Mouse (Mus musculus) myocyte (in vitro differentiated cells): ENCODE results near the gene Atg4b. TPM values are rescaled to one million over a fixed set of nuclear protein-coding genes. Genes with fewer than 3 reads are reported as not detected.

Source experiments
- H3K27me3 ChIP-seq: one replicate; pipeline ENCODE4 v1.6.1; 2011; ENCODE audit not compliant: control insufficient read depth, insufficient read depth, insufficient read length
- H3K36me3 ChIP-seq: one replicate; pipeline ENCODE4 v1.6.1; 2011; ENCODE audit not compliant: control insufficient read depth, insufficient read depth
- H3K4me2 ChIP-seq: one replicate; pipeline ENCODE4 v1.6.1; 2011; ENCODE audit warnings: low read depth, control low read depth
- H3K4me3 ChIP-seq: one replicate; pipeline ENCODE4 v1.5.1; 2011; ENCODE audit warnings: mild to moderate bottlenecking, control low read depth, moderate library complexity
- H3K79me2 ChIP-seq: one replicate; pipeline ENCODE4 v1.6.1; 2011; ENCODE audit not compliant: control insufficient read depth, insufficient read depth
- H3ac ChIP-seq: one replicate; pipeline ENCODE4 v1.6.1; 2011; ENCODE audit not compliant: control insufficient read depth, insufficient read length
- CEBPB ChIP-seq: IDR thresholded peaks from 2 replicates; pipeline ENCODE4 v1.6.1; 2011; ENCODE audit warnings: mild to moderate bottlenecking, moderate library complexity; ENCODE audit not compliant: poor library complexity, insufficient read depth, severe bottlenecking
- E2F4 ChIP-seq: IDR thresholded peaks from one replicate; pipeline ENCODE4 v1.6.1; 2011; ENCODE audit warnings: mild to moderate bottlenecking, control low read depth, moderate library complexity; ENCODE audit not compliant: insufficient read depth
- MAX ChIP-seq: IDR thresholded peaks from one replicate; pipeline ENCODE4 v1.6.1; 2011; ENCODE audit warnings: low read depth, mild to moderate bottlenecking, control low read depth
- MYOD1 ChIP-seq, 3 experiments: IDR thresholded peaks; one replicate each; pipeline ENCODE4 v1.6.1; 2011; ENCODE audit warnings: control low read depth in 2 of 3, low read depth in 2 of 3, mild to moderate bottlenecking in 2 of 3, moderate library complexity in 1 of 3; ENCODE audit not compliant: insufficient read length in 2 of 3, control insufficient read depth in 1 of 3
- MYOG ChIP-seq, 3 experiments: IDR thresholded peaks; one replicate each; pipeline ENCODE4 v1.6.1; 2011; ENCODE audit warnings: control low read depth in 2 of 3, low read depth in 2 of 3, mild to moderate bottlenecking in 2 of 3; ENCODE audit not compliant: insufficient read length in 2 of 3, control insufficient read depth in 1 of 3, insufficient read depth in 1 of 3
- POLR2A ChIP-seq: IDR thresholded peaks from one replicate; pipeline ENCODE4 v1.6.1; 2011; ENCODE audit warnings: low read depth, mild to moderate bottlenecking, control low read depth, moderate library complexity; ENCODE audit not compliant: insufficient read length
- POLR2AphosphoS2 ChIP-seq: IDR thresholded peaks from one replicate; pipeline ENCODE4 v1.6.1; 2011; ENCODE audit warnings: low read depth, control low read depth; ENCODE audit not compliant: insufficient read length
- REST ChIP-seq: IDR thresholded peaks from one replicate; pipeline ENCODE4 v1.6.1; 2011; ENCODE audit warnings: mild to moderate bottlenecking, control low read depth, moderate library complexity; ENCODE audit not compliant: insufficient read depth, insufficient read length
- SRF ChIP-seq: IDR thresholded peaks from one replicate; pipeline ENCODE4 v1.6.1; 2011; ENCODE audit warnings: low read depth; ENCODE audit not compliant: control insufficient read depth, insufficient read length
- TCF12 ChIP-seq: IDR thresholded peaks from one replicate; pipeline ENCODE4 v1.6.1; 2011; ENCODE audit warnings: mild to moderate bottlenecking, control low read depth; ENCODE audit not compliant: poor library complexity, insufficient read depth, severe bottlenecking
- TCF3 ChIP-seq: IDR thresholded peaks from one replicate; pipeline ENCODE4 v1.6.1; 2011; ENCODE audit warnings: low read depth, control low read depth; ENCODE audit not compliant: insufficient read length
- USF1 ChIP-seq: IDR thresholded peaks from one replicate; pipeline ENCODE4 v1.6.1; 2011; ENCODE audit warnings: low read depth, mild to moderate bottlenecking, control low read depth, moderate library complexity
- polyA plus RNA-seq: library from polyadenylated mRNA; unstranded; fragments of >200 nt; fragmentation: generic; extraction: Trizol; gene quantifications from one replicate; pipeline ENCODE4 v1.2.1, GENCODE M21; 2012; ENCODE audit warnings: missing spikeins

Gene Atg4b
- polyA plus RNA-seq, 1 experiment, result 49.9 TPM

- Histone ChIP-seq H3ac (peak within 1 kb of the TSS; percentile 82), H3K4me2 (peak within 1 kb of the TSS; percentile 93), H3K4me3 (peak within 1 kb of the TSS; percentile 45), H3K27me3 (no peaks in the 10 kb centered on the region), H3K36me3 (no peaks in the 10 kb centered on the region), H3K79me2 (peaks cover 62% of the 10 kb centered on the region)
- TF ChIP-seq MYOD1 (IDR thresholded peaks at IDR 0.05; ENCODE audit: control insufficient read depth in 1 of 3, insufficient read length in 2 of 3, low read depth in 2 of 3), result peak in 1 of 3 experiments; percentile 22
- no peak for TF ChIP-seq MAX
- peak; percentile 73 for TF ChIP-seq SRF
- TF ChIP-seq TCF12, result no peak
- peak in 2 of 3 experiments; percentile 27 to 55 for TF ChIP-seq MYOG (IDR thresholded peaks at IDR 0.05; ENCODE audit: control insufficient read depth in 1 of 3, insufficient read depth in 1 of 3, insufficient read length in 2 of 3, low read depth in 2 of 3)
- TF ChIP-seq USF1, result no peak
- peak; percentile 85 for TF ChIP-seq POLR2AphosphoS2
- TF ChIP-seq POLR2A, result peak; percentile 82
Measured at GRCm38 (mm10) chr1:93754573-93755290, 3.4 kb downstream of the Atg4b start, which contains the start of gene Thap4. Gene Thap4, minus strand, starts transcription at chr1:93754864.

- Histone ChIP-seq H3K27me3 (no peaks in the 10 kb centered on the region), H3K79me2 (peaks cover 67% of the 10 kb centered on the region), H3K4me3 (peak overlapping the region; percentile 45), H3K36me3 (no peaks in the 10 kb centered on the region), H3K4me2 (peak overlapping the region; percentile 77), H3ac (peak overlapping the region; percentile 82)
- TF ChIP-seq POLR2A, result no peak
- TF ChIP-seq USF1, result no peak
- TF ChIP-seq REST, result no peak
- TF ChIP-seq E2F4, result no peak
- TF ChIP-seq MAX, result no peak
- TF ChIP-seq TCF12, result no peak
- TF ChIP-seq MYOD1 (IDR thresholded peaks at IDR 0.05; ENCODE audit: control insufficient read depth in 1 of 3, insufficient read length in 2 of 3, low read depth in 2 of 3), result no peak
- no peak for TF ChIP-seq MYOG (IDR thresholded peaks at IDR 0.05; ENCODE audit: control insufficient read depth in 1 of 3, insufficient read depth in 1 of 3, insufficient read length in 2 of 3, low read depth in 2 of 3)
- TF ChIP-seq CEBPB, result no peak
- no peak for TF ChIP-seq POLR2AphosphoS2
- TF ChIP-seq TCF3, result no peak
- TF ChIP-seq SRF, result no peak
Measured at GRCm38 (mm10) chr1:93755291-93755610, 4.0 kb downstream of the Atg4b start.

GRCm38 (mm10) chr1:93755618-93756017 lies 4.3 kb downstream of the Atg4b start:
- H3K4me3 ChIP-seq, result peak overlapping the region; percentile 45
- H3K79me2 ChIP-seq, result peaks cover 70% of the 10 kb centered on the region
- no peaks in the 10 kb centered on the region for H3K27me3 ChIP-seq
- peak overlapping the region; percentile 82 for H3ac ChIP-seq
- no peak for TF ChIP-seq MYOG (IDR thresholded peaks at IDR 0.05; ENCODE audit: control insufficient read depth in 1 of 3, insufficient read depth in 1 of 3, insufficient read length in 2 of 3, low read depth in 2 of 3)
- no peak for TF ChIP-seq CEBPB
- no peak for TF ChIP-seq POLR2AphosphoS2
- no peak for TF ChIP-seq E2F4
- TF ChIP-seq REST, result no peak
- TF ChIP-seq MYOD1 (IDR thresholded peaks at IDR 0.05; ENCODE audit: control insufficient read depth in 1 of 3, insufficient read length in 2 of 3, low read depth in 2 of 3), result no peak
- TF ChIP-seq MAX, result no peak
- TF ChIP-seq TCF3, result no peak
- no peak for TF ChIP-seq USF1
- TF ChIP-seq SRF, result no peak
- TF ChIP-seq TCF12, result no peak
- no peak for TF ChIP-seq POLR2A
- no peaks in the 10 kb centered on the region for H3K36me3 ChIP-seq
- peak overlapping the region; percentile 77 for H3K4me2 ChIP-seq

- Histone ChIP-seq H3K4me2 (peak overlapping the region; percentile 77), H3K36me3 (no peaks in the 10 kb centered on the region), H3K27me3 (no peaks in the 10 kb centered on the region), H3K79me2 (peaks cover 73% of the 10 kb centered on the region), H3ac (no peak overlapping the region), H3K4me3 (no peak overlapping the region)
- no peak for TF ChIP-seq USF1
- no peak for TF ChIP-seq POLR2AphosphoS2
- no peak for TF ChIP-seq REST
- TF ChIP-seq POLR2A, result no peak
- TF ChIP-seq TCF3, result no peak
- no peak for TF ChIP-seq MYOG (IDR thresholded peaks at IDR 0.05; ENCODE audit: control insufficient read depth in 1 of 3, insufficient read depth in 1 of 3, insufficient read length in 2 of 3, low read depth in 2 of 3)
- no peak for TF ChIP-seq CEBPB
- TF ChIP-seq MYOD1 (IDR thresholded peaks at IDR 0.05; ENCODE audit: control insufficient read depth in 1 of 3, insufficient read length in 2 of 3, low read depth in 2 of 3), result no peak
- no peak for TF ChIP-seq MAX
- no peak for TF ChIP-seq E2F4
- no peak for TF ChIP-seq TCF12
- TF ChIP-seq SRF, result no peak
Measured at GRCm38 (mm10) chr1:93756154-93756553, 4.9 kb downstream of the Atg4b start.
